Mouse (Mus musculus): Measurements from ENCODE around the gene Tada2b. TPM values are rescaled to one million over a fixed set of nuclear protein-coding genes. Genes with fewer than 3 reads are reported as not detected.

Gene Tada2b
- polyA plus RNA-seq, 1 experiment from 2014 or later, result 2.0 TPM

GRCm38 (mm10) chr5:36508351-36508750 is 24.3 kb upstream of the Tada2b start:
- no peak for ATAC-seq
- peaks cover 78% of the 10 kb centered on the region for H3K36me3 ChIP-seq (ENCODE audit: control insufficient read depth, insufficient read depth)
- no peaks in the 10 kb centered on the region for H3K4me1 ChIP-seq (replicated peaks; ENCODE audit: control insufficient read depth, insufficient read depth, low read length)
- WGBS, result 94% methylated on average over 10 of the region's 10 CpGs
- no peak overlapping the region for H3K27ac ChIP-seq (ENCODE audit: low read depth, low read length)
- TF ChIP-seq CTCF (IDR thresholded peaks at IDR 0.05; ENCODE audit: low read depth), result no peak
- no peak overlapping the region for H3K9ac ChIP-seq (ENCODE audit: low read depth, low read length)
- H3K4me3 ChIP-seq (ENCODE audit: low read depth, low read length), result no peak overlapping the region
- no peak overlapping the region for H3K4me2 ChIP-seq (replicated peaks; ENCODE audit: low read depth)
- no peaks in the 10 kb centered on the region for H3K27me3 ChIP-seq (replicated peaks; ENCODE audit: control insufficient read depth, insufficient read depth, low read length)
- no peaks in the 10 kb centered on the region for H3K9me3 ChIP-seq (ENCODE audit: control insufficient read depth)

- peak; percentile 49; the same call in 1 of the 2 replicates for ATAC-seq
- Histone ChIP-seq H3K9me3 (ENCODE audit: control insufficient read depth) (no peaks in the 10 kb centered on the region), H3K9ac (ENCODE audit: low read depth, low read length) (no peak overlapping the region), H3K4me3 (ENCODE audit: low read depth, low read length) (no peak overlapping the region), H3K36me3 (ENCODE audit: control insufficient read depth, insufficient read depth) (peaks cover 85% of the 10 kb centered on the region), H3K27ac (ENCODE audit: low read depth, low read length) (no peak overlapping the region), H3K4me2 (replicated peaks; ENCODE audit: low read depth) (no peak overlapping the region), H3K27me3 (replicated peaks; ENCODE audit: control insufficient read depth, insufficient read depth, low read length) (no peaks in the 10 kb centered on the region), H3K4me1 (replicated peaks; ENCODE audit: control insufficient read depth, insufficient read depth, low read length) (no peaks in the 10 kb centered on the region)
- no peak for TF ChIP-seq CTCF (IDR thresholded peaks at IDR 0.05; ENCODE audit: low read depth)
- WGBS, result 61% methylated on average over 5 of the region's 5 CpGs
Observed at GRCm38 (mm10) chr5:36505643-36506042, 21.6 kb upstream of the Tada2b start.

GRCm38 (mm10) chr5:36505235-36505634 is 21.1 kb upstream of the Tada2b start:
- Histone ChIP-seq H3K27ac (ENCODE audit: low read depth, low read length) (no peak overlapping the region), H3K9ac (ENCODE audit: low read depth, low read length) (no peak overlapping the region), H3K27me3 (replicated peaks; ENCODE audit: control insufficient read depth, insufficient read depth, low read length) (no peaks in the 10 kb centered on the region), H3K4me3 (ENCODE audit: low read depth, low read length) (no peak overlapping the region), H3K4me2 (replicated peaks; ENCODE audit: low read depth) (no peak overlapping the region), H3K4me1 (replicated peaks; ENCODE audit: control insufficient read depth, insufficient read depth, low read length) (no peaks in the 10 kb centered on the region), H3K9me3 (ENCODE audit: control insufficient read depth) (no peaks in the 10 kb centered on the region), H3K36me3 (ENCODE audit: control insufficient read depth, insufficient read depth) (peaks cover 83% of the 10 kb centered on the region)
- WGBS, result 51% methylated on average over 7 of the region's 7 CpGs
- no peak for TF ChIP-seq CTCF (IDR thresholded peaks at IDR 0.05; ENCODE audit: low read depth)
- ATAC-seq, result peak; percentile 80; the same call in 1 of the 2 replicates

GRCm38 (mm10) chr5:36494709-36495108 is 10.6 kb upstream of the Tada2b start:
- TF ChIP-seq CTCF (IDR thresholded peaks at IDR 0.05; ENCODE audit: low read depth), result no peak
- H3K9ac ChIP-seq (ENCODE audit: low read depth, low read length), result no peak overlapping the region
- H3K4me3 ChIP-seq (ENCODE audit: low read depth, low read length), result no peak overlapping the region
- H3K27ac ChIP-seq (ENCODE audit: low read depth, low read length), result no peak overlapping the region
- 97% methylated on average over 9 of the region's 9 CpGs for WGBS
- no peaks in the 10 kb centered on the region for H3K4me1 ChIP-seq (replicated peaks; ENCODE audit: control insufficient read depth, insufficient read depth, low read length)
- H3K4me2 ChIP-seq (replicated peaks; ENCODE audit: low read depth), result no peak overlapping the region
- ATAC-seq, result no peak
- H3K9me3 ChIP-seq (ENCODE audit: control insufficient read depth), result no peaks in the 10 kb centered on the region
- peaks cover 64% of the 10 kb centered on the region for H3K36me3 ChIP-seq (ENCODE audit: control insufficient read depth, insufficient read depth)
- no peaks in the 10 kb centered on the region for H3K27me3 ChIP-seq (replicated peaks; ENCODE audit: control insufficient read depth, insufficient read depth, low read length)

GRCm38 (mm10) chr5:36493919-36494318 is 9.8 kb upstream of the Tada2b start:
- Histone ChIP-seq H3K9ac (ENCODE audit: low read depth, low read length) (no peak overlapping the region), H3K27me3 (replicated peaks; ENCODE audit: control insufficient read depth, insufficient read depth, low read length) (no peaks in the 10 kb centered on the region), H3K4me3 (ENCODE audit: low read depth, low read length) (no peak overlapping the region), H3K27ac (ENCODE audit: low read depth, low read length) (no peak overlapping the region), H3K36me3 (ENCODE audit: control insufficient read depth, insufficient read depth) (peaks cover 62% of the 10 kb centered on the region), H3K9me3 (ENCODE audit: control insufficient read depth) (no peaks in the 10 kb centered on the region), H3K4me2 (replicated peaks; ENCODE audit: low read depth) (no peak overlapping the region), H3K4me1 (replicated peaks; ENCODE audit: control insufficient read depth, insufficient read depth, low read length) (no peaks in the 10 kb centered on the region)
- WGBS, result 88% methylated on average over 6 of the region's 6 CpGs
- ATAC-seq, result no peak
- TF ChIP-seq CTCF (IDR thresholded peaks at IDR 0.05; ENCODE audit: low read depth), result no peak

GRCm38 (mm10) chr5:36489225-36489624 is 5.1 kb upstream of the Tada2b start:
- Histone ChIP-seq H3K4me2 (replicated peaks; ENCODE audit: low read depth) (no peak overlapping the region), H3K4me3 (ENCODE audit: low read depth, low read length) (no peak overlapping the region), H3K4me1 (replicated peaks; ENCODE audit: control insufficient read depth, insufficient read depth, low read length) (peaks cover 4% of the 10 kb centered on the region; the same call in 1 of the 2 replicates), H3K9me3 (ENCODE audit: control insufficient read depth) (no peaks in the 10 kb centered on the region), H3K36me3 (ENCODE audit: control insufficient read depth, insufficient read depth) (peaks cover 27% of the 10 kb centered on the region), H3K27me3 (replicated peaks; ENCODE audit: control insufficient read depth, insufficient read depth, low read length) (no peaks in the 10 kb centered on the region), H3K9ac (ENCODE audit: low read depth, low read length) (no peak overlapping the region), H3K27ac (ENCODE audit: low read depth, low read length) (no peak overlapping the region)
- 48% methylated on average over 2 of the region's 2 CpGs for WGBS
- TF ChIP-seq CTCF (IDR thresholded peaks at IDR 0.05; ENCODE audit: low read depth), result peak; percentile 74
- no peak for ATAC-seq

- Histone ChIP-seq H3K9me3 (ENCODE audit: control insufficient read depth) (no peaks in the 10 kb centered on the region), H3K4me3 (ENCODE audit: low read depth, low read length) (peak overlapping the region; percentile 83), H3K27ac (ENCODE audit: low read depth, low read length) (no peak overlapping the region), H3K4me2 (replicated peaks; ENCODE audit: low read depth) (peak overlapping the region; percentile 92), H3K36me3 (ENCODE audit: control insufficient read depth, insufficient read depth) (no peaks in the 10 kb centered on the region), H3K4me1 (replicated peaks; ENCODE audit: control insufficient read depth, insufficient read depth, low read length) (peaks cover 9% of the 10 kb centered on the region; the same call in 1 of the 2 replicates), H3K9ac (ENCODE audit: low read depth, low read length) (no peak overlapping the region), H3K27me3 (replicated peaks; ENCODE audit: control insufficient read depth, insufficient read depth, low read length) (no peaks in the 10 kb centered on the region)
- no peak for ATAC-seq
- 29% methylated on average over 19 of the region's 19 CpGs for WGBS
- no peak for TF ChIP-seq CTCF (IDR thresholded peaks at IDR 0.05; ENCODE audit: low read depth)
Observed at GRCm38 (mm10) chr5:36485306-36485705, 1.2 kb upstream of the Tada2b start.
